Comparison of ENCODE assay signal across 9 mouse cellular contexts in genomic region chr11:54067996-54068519, GRCm38 (mm10). TPM values are rescaled to one million over a fixed set of nuclear protein-coding genes. Genes with fewer than 3 reads are reported as not detected.
DNase-seq lines count a peak whose midpoint lies in the region; TF ChIP-seq lines count a peak whose summit lies in the region.
"Had no signal": no experiment of that assay in that cellular context is flagged by ENCODE, and none has a peak within 500 bp of the region (broad histone marks: within the 10 kb centered on the region; RNA-seq: fewer than 3 reads in every experiment).

No protein-coding gene starts in this region.

- H3K4me3 ChIP-seq in testis, adult 2 months (ENCODE audit: control insufficient read depth, low read depth, low read length) = peak overlapping the region; percentile 4
- H3K4me3 ChIP-seq in macrophage (ENCODE audit: inconsistent target) = peak overlapping the region; percentile 50

- no peak for TF ChIP-seq CTCF in testis, adult 2 months (IDR thresholded peaks at IDR 0.05; ENCODE audit: control insufficient read depth, insufficient read depth, insufficient replicate concordance, low read depth, low read length)

- H3K27me3 ChIP-seq in testis, adult 2 months (ENCODE audit: control insufficient read depth, insufficient read depth, low read length) = no peaks in the 10 kb centered on the region

- H3K27ac ChIP-seq in testis, adult 2 months (ENCODE audit: control insufficient read depth, insufficient read depth, low read depth, low read length) = no peak overlapping the region
- peak overlapping the region; percentile 74 for H3K27ac ChIP-seq in macrophage
- H3K27ac ChIP-seq: liver, embryonic 14.5 days had no signal

- peaks cover 29% of the 10 kb centered on the region; the same call in 1 of the 2 replicates for H3K79me2 ChIP-seq in macrophage (ENCODE audit: inconsistent target)

- no peak for TF ChIP-seq POLR2A in testis, adult 2 months (IDR thresholded peaks at IDR 0.05; ENCODE audit: control insufficient read depth, low read depth, low read length)

- no peaks in the 10 kb centered on the region for H3K36me3 ChIP-seq in testis, adult 2 months (ENCODE audit: control insufficient read depth, insufficient read depth, low read length)
- peaks cover 7% of the 10 kb centered on the region; the same call in 1 of the 2 replicates for H3K36me3 ChIP-seq in macrophage (ENCODE audit: inconsistent target)

- DNase-seq in adrenal gland, adult (ENCODE audit: inconsistent age in 2 of 2, low spot score in 1 of 2) = peak; percentile 9 to 44
- no peak for DNase-seq in adrenal gland, adult 2 months
- DNase-seq in testis, postnatal 10 days (ENCODE audit: low spot score) = no peak
- no peak for DNase-seq in urinary bladder, postnatal 25 days (ENCODE audit: low spot score)
- no peak for DNase-seq in layer of hippocampus, adult 9-10 months (ENCODE audit: low spot score)
- DNase-seq in gastrocnemius, postnatal 10 days = no peak

- peaks cover 12% of the 10 kb centered on the region for H3K4me1 ChIP-seq in testis, adult 2 months (ENCODE audit: control insufficient read depth, insufficient read depth, low read length)

- WGBS in macrophage (ENCODE audit: missing documents) = 16% methylated on average over 4 of the region's 4 CpGs

RNA-seq across cellular contexts. Expression of gene Pdlim4, which starts 0.8 kb away (rescaled TPM):
- total RNA-seq in adrenal gland, adult 2 months (2021) = 10 to 100 TPM; 16.1 to 18.7 TPM
- 86.7 and 101 TPM in 2 replicates for polyA plus RNA-seq in adrenal gland, adult 2 months (2012; rRNA removed)
- 4.4 and 7.2 TPM in 2 replicates for polyA plus RNA-seq in testis, adult 2 months (2012; rRNA removed)
- 10 to 100 TPM; 13.2 to 89.9 (median 45.3) TPM for total RNA-seq in macrophage (2018; cell fraction: chromatin; rRNA removed)
- total RNA-seq in macrophage (2018; cell fraction: cytosol; rRNA removed) = 10 to 100 TPM; 32.2 to 67.7 (median 41.7) TPM
- 10 to 100 TPM; 15.0 to 75.9 (median 36.0) TPM for total RNA-seq in macrophage (2018; cell fraction: nucleus; rRNA removed)
- polyA plus RNA-seq in macrophage (2018) = 33.9 to 78.0 TPM (median 67.8 TPM) in 3 replicates
- total RNA-seq in gastrocnemius, postnatal 10 days (2021) = 10 to 100 TPM; 26.0 to 37.9 TPM

RNA-seq across cellular contexts. Expression of gene P4ha2, which starts 31.8 kb away (rescaled TPM):
- 10 to 100 TPM; 36.5 to 39.6 TPM for total RNA-seq in adrenal gland, adult 2 months (2021)
- polyA plus RNA-seq in adrenal gland, adult 2 months (2012; rRNA removed) = 10.9 and 12.1 TPM in 2 replicates
- polyA plus RNA-seq in testis, adult 2 months (2012; rRNA removed) = 6.3 and 7.8 TPM in 2 replicates
- total RNA-seq in macrophage (2018; cell fraction: chromatin; rRNA removed) = 10 to 100 TPM in 12 of 26 experiments, 1 to 10 TPM in 14; 1.3 to 33.9 (median 9.6) TPM
- 10 to 100 TPM in 2 of 26 experiments, 1 to 10 TPM in 24; 2.6 to 10.9 (median 5.4) TPM for total RNA-seq in macrophage (2018; cell fraction: cytosol; rRNA removed)
- total RNA-seq in macrophage (2018; cell fraction: nucleus; rRNA removed) = 10 to 100 TPM in 10 of 26 experiments, 1 to 10 TPM in 16; 4.3 to 32.0 (median 8.7) TPM
- 8.3 to 15.6 TPM (median 11.6 TPM) in 3 replicates for polyA plus RNA-seq in macrophage (2018)
- total RNA-seq in gastrocnemius, postnatal 10 days (2021) = 10 to 100 TPM; 21.1 to 27.7 TPM

RNA-seq across cellular contexts. Expression of gene Slc22a4, which starts 40.2 kb away (rescaled TPM):
- 10 to 100 TPM in 1 of 2 experiments, 1 to 10 TPM in 1; 7.1 to 10.8 TPM for total RNA-seq in adrenal gland, adult 2 months (2021)
- 7.1 and 10.3 TPM in 2 replicates for polyA plus RNA-seq in adrenal gland, adult 2 months (2012; rRNA removed)
- polyA plus RNA-seq in testis, adult 2 months (2012; rRNA removed) = 0.47 and 0.57 TPM in 2 replicates
- total RNA-seq in macrophage (2018; cell fraction: chromatin; rRNA removed) = 10 to 100 TPM in 13 of 26 experiments, 1 to 10 TPM in 13; 1.9 to 32.1 (median 9.7) TPM
- 1 to 10 TPM; 1.8 to 7.3 (median 3.7) TPM for total RNA-seq in macrophage (2018; cell fraction: cytosol; rRNA removed)
- total RNA-seq in macrophage (2018; cell fraction: nucleus; rRNA removed) = 10 to 100 TPM in 5 of 26 experiments, 1 to 10 TPM in 21; 1.1 to 17.3 (median 6.6) TPM
- 2.7 to 8.2 TPM (median 6.2 TPM) in 3 replicates for polyA plus RNA-seq in macrophage (2018)
- total RNA-seq in gastrocnemius, postnatal 10 days (2021) = 1 to 10 TPM; 1.4 to 2.8 TPM

Comparison
In these comparisons a context has a peak if more than half of its experiments do, and no peak if none do; other contexts are left out.
1. DNase-seq: peak in adrenal gland, adult (2 of 2); none in adrenal gland, adult 2 months (single experiment), testis, postnatal 10 days (single experiment), urinary bladder, postnatal 25 days (single experiment), layer of hippocampus, adult 9-10 months (single experiment) and gastrocnemius, postnatal 10 days (single experiment).